Mouse (Mus musculus) gastrocnemius, postnatal 36 days (tissue): ENCODE results near the gene Tbpl1. TPM values are rescaled to one million over a fixed set of nuclear protein-coding genes. Genes with fewer than 3 reads are reported as not detected.

ENCODE experiments used
- DNase-seq, 2 experiments: peaks; one replicate each; pipeline ENCODE4 v3.0.0; 2022
- intact Hi-C: fragments of 180-260 bp; cut with DNase I; formaldehyde crosslinking; loops from one replicate; pipeline ENCODE4 v1.15.1; 2025
- total RNA-seq, 2 experiments: library from RNA; stranded (reverse); gene quantifications; 2 replicates each; pipeline ENCODE4 v1.2.3; 2021

Tbpl1 gene
- total RNA-seq, 2 experiments from 2014 or later: 16.9 to 19.6 TPM

DNA sequence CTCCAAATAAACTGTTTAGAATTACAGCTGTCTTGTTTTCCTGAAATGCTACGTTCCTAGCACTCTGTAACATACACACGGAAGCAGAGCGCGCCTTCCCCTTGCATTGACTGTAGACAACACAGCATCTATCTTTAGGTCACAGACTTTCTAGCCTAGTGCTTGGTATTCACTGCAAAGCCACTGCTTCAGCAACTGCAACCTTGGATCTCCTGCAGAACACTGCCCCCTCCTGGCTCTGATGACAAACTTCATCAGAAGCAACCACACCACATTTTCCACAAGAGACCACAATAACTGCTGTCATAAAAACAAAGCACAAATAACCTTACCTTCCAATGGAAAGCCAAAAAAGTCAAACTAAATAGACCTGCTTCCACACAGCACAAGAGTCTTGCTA lies 17.2 kb downstream of the Tbpl1 start:
- intact Hi-C loops: loop anchor here (2.0 kb wide), 1 partner anchor 96 kb away; no protein-coding TSS in a partner anchor
- peak in 1 of 2 experiments; percentile 27 for DNase-seq

GRCm38 (mm10) chr10:22712955-22713354 lies 18.8 kb downstream of the Tbpl1 start:
- no peak for DNase-seq
- intact Hi-C loops: no loop called here

DNA sequence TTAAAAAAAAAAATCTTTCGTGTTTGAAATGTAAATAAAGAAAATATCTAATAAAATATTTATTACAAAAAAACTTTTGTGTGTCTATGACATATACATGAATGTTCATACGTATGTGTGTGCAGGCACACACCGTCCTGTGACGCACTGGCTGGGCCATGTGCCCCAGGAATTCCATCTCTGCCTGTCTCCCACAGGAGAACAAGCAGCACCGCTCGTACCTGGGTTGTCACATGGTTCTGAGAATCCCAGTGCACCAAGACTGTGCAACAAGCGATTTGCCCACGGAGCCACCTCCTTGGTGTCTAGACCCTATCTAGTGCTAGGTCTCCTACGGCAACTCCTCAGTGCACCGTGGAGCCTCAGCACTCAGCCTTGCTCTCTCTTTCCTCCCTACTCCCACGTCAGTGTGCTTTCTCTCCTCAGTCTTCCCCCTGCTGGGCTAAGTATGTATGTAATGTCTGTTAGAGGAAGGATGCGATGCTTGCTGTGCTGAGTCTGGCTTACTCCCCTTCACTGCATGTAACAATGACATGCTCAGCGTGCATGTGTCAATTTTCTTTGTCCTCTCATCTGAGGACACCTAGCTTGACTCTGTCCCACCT lies 21.5 kb downstream of the Tbpl1 start:
- no peak for DNase-seq
- intact Hi-C loops: no loop called here

GRCm38 (mm10) chr10:22708190-22708843 lies 23.4 kb downstream of the Tbpl1 start:
- no peak for DNase-seq
- intact Hi-C loops: no loop called here

DNA sequence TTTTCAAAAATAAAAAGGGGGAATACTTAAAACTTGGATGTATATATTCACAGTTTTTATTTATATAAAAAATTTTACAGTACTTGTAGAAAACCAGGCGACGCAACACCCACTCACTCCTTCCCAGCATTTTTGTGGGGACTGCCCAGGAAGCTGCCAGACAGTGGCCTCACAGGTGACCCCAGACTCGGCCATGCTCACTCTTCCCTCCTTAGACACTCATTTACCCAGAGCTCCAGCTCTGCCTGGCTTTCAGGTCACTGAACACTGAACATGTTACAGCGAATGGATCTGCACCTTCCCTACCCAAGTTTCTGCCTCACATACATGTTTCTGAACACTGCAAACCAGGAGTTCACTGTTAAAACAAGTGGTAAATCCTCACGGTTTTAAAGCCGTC lies 27.9 kb downstream of the Tbpl1 start:
- intact Hi-C loops: no loop called here
- DNase-seq: no peak

DNA sequence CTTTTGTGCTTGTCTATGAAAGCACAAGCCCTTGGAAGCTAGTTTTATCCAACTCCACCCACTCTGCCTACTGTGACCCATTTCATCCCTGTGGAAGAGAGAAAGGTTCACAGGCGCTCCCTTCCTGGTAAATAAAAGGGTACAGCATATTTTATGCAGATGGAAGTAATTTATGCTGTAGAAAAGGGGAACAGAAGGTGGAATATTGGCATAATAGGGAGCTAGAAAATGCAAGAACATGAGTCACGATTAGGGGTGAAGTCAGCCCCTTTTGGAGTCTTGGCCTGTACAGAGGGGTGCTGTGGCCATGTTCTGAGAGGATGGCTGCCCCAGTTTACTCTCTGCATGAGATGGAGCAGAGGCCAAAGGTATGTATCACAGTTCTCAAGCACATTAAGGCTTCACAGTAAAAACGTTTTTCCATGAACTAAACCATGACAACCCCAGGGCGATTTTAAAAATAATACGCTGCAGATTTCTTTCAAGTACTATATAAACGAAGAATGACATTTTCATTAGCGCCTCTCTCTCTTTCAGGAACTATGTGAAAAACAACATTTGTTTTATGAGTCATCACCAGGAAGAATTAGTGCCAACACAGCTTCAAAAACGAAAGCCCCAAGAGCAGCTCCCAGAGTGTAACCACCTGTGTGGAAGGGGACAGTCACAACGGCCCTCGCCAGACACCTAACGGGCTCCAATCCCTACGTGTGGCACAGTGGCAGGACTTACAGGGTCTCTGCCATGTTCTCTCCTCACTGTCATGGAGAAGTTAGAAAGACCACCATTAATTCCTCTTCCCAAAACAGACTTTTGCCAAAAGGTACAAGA lies 30.0 kb downstream of the Tbpl1 start:
- intact Hi-C loops: no loop called here
- DNase-seq: no peak

GRCm38 (mm10) chr10:22700773-22701172 lies 31.0 kb downstream of the Tbpl1 start:
- intact Hi-C loops: no loop called here
- no peak for DNase-seq

DNA sequence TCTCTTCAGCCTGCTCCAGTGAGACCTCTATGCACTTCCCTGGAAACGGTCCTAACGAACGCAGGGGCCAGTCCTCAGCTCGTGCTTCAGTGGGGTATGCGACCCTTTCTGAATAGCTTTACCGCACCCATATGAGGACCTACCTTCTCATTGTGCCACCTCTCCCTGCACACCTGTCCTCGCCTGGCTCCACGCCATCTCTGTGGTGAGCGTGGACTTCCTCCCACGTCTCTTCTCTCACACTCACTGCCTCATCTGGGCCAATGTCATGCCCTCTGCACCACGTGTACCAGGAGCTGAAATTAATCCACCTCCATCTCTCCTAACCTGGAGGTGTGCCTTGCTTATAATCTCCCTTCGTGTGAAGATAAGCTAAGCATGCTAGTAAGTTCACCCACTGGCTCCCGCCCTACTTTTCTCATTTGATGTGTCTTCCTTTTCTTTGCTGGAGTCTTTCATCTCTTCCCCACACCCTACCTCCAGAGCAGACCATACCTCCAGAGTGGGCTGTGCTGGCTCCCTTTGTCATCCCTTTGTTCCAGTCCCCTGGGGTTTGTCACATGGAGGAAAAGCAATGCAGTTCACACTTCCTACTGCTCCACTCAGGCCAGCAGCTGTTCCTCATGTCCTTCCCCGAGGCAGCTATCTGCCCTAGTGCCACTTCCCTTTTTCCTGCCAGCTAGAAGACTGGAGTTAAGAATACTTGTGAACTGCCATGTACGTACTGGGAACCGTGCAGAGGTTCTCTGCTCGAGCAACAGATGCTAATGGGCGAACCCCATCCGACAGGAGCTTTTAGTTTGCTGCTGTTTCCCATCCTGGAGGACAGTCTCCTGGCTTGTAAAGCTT lies 32.0 kb downstream of the Tbpl1 start:
- intact Hi-C loops: no loop called here
- no peak for DNase-seq

DNA sequence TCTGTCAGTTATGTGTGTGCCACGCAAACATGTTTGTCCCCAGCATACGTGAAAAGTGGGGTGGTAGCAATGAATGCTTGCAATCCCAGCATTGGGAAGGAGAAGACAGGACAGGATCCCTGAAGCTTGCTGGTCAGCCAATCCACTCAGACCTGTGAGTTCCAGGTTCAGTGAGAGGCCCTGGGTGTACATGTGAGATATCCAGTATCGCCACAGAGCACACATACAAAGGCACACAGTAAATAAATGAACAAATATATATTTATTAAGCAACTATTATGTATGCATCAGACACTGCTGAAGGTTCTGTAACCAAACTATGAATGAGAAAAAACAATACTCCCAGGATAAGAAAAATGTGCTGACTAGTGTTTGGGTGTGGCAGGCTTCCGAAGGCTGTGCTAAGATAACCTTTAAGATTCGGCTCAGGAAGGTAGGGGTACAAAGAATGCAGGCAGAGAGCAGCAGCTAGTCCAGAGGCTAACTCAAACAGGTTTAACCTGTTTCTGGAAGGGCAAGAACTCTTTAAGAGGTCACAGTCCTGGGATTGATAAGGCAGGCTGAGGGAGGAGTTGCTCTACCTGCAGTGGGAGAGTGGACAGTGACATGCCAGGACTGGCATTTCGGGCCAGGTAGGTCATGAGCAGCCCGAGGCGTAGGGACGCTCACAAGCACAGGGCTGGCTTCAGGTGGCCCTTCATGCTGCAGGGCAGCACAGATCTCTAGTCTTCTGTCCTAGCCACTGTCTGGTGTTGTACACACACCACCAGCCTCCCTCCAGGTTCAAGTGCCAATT lies 33.4 kb downstream of the Tbpl1 start:
- no peak for DNase-seq
- intact Hi-C loops: no loop called here

- DNase-seq: no peak
- intact Hi-C loops: no loop called here
Measured at GRCm38 (mm10) chr10:22696864-22697263, 34.9 kb downstream of the Tbpl1 start.

DNA sequence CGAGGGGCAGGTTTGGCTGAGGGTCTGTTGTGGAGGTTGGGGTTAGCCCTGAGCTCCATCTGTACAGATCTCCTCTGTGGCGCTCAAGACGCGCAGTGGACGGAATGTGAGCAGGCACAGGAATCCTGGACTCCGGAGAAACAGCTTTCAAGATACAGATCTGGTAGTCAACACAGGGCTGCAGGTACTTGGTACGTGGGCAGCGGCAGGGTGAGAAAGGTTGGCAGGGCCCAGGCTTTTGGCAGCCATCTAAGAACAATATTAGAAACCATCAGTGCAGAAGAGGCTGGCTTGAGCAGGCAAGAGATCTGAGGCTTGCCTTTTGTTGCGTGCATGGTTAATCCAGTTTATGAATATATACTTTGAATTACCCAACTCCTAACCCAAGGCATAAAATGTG lies 35.5 kb downstream of the Tbpl1 start:
- intact Hi-C loops: no loop called here
- DNase-seq: no peak

GRCm38 (mm10) chr10:22675848-22676630 lies 55.7 kb downstream of the Tbpl1 start:
- intact Hi-C loops: no loop called here
- DNase-seq: no peak

- DNase-seq: no peak
- intact Hi-C loops: no loop called here
Measured at GRCm38 (mm10) chr10:22674176-22674575, 57.6 kb downstream of the Tbpl1 start.

DNA sequence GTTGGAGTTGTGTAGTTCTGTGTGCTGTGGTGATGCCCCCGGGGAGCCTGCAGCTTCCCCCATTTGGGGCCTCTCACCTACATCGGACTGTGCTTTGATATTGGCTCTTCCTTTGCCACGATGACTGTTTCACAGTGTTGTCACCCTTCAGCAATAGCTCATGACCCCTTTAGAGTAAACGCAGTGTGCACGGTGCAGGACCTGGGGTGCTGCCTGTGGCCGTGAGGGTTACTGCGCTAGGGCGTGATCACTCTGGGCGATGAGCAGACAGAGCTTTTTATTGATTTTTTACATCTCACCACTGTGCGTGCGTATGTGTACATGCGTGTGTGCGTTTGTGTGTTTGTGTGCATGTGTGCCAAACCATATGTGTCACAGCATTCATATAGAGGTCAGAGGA lies 63.2 kb downstream of the Tbpl1 start:
- DNase-seq: no peak
- intact Hi-C loops: no loop called here

DNA sequence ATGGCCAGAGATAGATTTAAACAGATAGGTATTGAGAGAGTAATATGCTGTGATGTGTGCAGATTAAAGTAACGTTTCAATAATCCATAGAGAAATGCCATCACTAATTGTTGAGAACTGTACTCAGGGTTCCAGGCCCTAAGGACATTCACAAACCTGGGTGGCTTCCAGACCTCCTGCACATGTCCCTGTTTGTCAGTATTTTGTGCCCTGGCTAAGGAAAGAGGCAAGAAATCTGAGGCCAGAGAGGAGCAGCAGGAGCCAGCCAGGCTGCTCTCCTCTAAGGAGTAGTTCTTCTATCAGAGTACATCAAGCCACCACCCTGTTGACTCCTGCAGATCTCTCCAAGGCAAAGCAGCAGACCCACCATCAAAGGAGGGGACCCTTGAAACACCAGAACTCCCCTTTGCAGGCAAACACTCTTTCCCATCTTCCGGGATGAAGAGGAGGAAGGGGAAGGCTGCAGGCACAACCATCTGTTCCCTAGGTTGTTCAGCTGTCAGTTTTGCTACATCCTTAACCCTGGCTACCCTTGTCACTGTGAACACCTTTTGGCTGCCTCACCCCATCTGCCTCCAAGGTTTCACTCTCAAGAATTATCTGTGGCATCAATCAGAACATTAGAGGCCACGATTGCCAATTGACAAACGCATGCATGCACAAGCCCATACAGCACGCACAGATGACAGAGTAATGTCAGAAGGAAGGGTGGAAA lies 71.3 kb downstream of the Tbpl1 start:
- no peak for DNase-seq
- intact Hi-C loops: no loop called here

- no peak for DNase-seq
- intact Hi-C loops: no loop called here
Measured at GRCm38 (mm10) chr10:22659386-22659725, 72.4 kb downstream of the Tbpl1 start.

GRCm38 (mm10) chr10:22658534-22659385 lies 73.0 kb downstream of the Tbpl1 start:
- peak in 1 of 2 experiments; percentile 21 for DNase-seq
- intact Hi-C loops: no loop called here
